Mouse (Mus musculus) embryonic stem cell, embryonic (primary cell): Measurements from ENCODE around the gene Adgrg3.

Experiments
- CTCF ChIA-PET, 4 experiments: fragments of 300-600 bp in 2 of 4; fragments of 350-600 bp in 2 of 4; sonication (Branson Sonifier 250); formaldehyde crosslinking; loops; one replicate each; lab custom pipeline; 2022; ENCODE audit warnings: inconsistent platforms in 2 of 4; lab: Charles Lee
- POLR2A ChIA-PET, 4 experiments: fragments of 300-600 bp in 2 of 4; fragments of 350-600 bp in 2 of 4; sonication (Branson Sonifier 250); formaldehyde crosslinking; loops; one replicate each; lab custom pipeline; 2022; ENCODE audit warnings: antibody characterized with exemption in 4 of 4, inconsistent platforms in 1 of 4; lab: Charles Lee

Adgrg3 gene

GRCm38 (mm10) chr8:94988619-94989018 is 28.9 kb upstream of the Adgrg3 start:
- CTCF ChIA-PET = no interaction called here
- POLR2A ChIA-PET = no interaction called here

- ChIA-PET POLR2A (no interaction called here), CTCF (interaction anchor here in 1 of 4 experiments (1.7 kb wide), 1 partner anchor 11 kb away, joined by 7 read pairs; no protein-coding TSS in a partner anchor)
These were observed 27.8 kb upstream of the Adgrg3 start for GRCm38 (mm10) chr8:94989711-94990110.

DNA sequence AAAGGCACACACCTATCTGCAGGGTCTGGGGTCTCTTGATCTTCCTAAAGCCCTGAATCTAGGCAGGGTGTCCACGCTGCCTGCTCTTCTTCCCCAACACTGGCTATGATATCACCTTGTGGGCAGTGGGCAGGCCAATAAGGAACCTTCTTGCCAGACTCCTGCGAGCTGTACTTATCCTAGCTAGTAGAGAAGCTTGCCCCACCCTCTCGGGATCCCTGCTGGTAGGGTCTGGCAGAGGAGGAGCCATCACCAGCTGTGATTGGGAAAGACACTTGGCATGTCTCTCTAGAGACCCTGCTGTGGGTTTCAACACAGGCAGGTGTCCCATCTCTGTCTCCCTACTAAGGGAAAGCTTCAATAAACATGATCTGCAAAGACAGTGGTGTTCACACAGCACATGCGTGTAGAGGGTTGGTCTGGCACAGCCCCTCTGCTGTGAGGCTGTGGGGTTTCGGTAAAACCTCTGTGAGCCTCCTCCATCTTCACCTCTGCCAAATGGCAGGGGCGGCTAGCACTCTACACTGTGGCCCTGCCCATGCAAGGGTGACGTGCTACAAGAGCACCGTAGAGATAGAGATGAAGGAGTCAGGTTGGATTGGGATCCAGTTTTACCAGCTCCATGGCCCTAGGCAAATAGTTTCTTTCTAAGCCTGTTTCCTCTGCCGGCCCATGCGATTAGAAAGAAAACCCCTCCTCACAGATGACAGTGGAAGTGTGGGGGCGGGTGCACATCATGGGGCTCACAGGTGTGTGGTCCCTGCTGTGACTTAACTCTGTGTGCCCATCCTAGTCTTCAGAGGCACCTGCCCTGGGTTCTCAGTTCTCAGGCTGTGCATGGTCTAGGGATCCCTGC is 26.7 kb upstream of the Adgrg3 start:
- ChIA-PET POLR2A (interaction anchor here in 3 of 4 experiments (0.6 to 1.7 kb wide), 6 partner anchors 10 to 341 kb away, joined by 3 to 8 read pairs (median 3); partner anchors contain the start of genes Usb1 (in 1 of the 3) and Zfp319 (in 1 of the 3)), CTCF (interaction anchor here (0.6 to 1.8 kb wide), 8 partner anchors 10 to 573 kb away, joined by 3 to 8 read pairs (median 4); no protein-coding TSS in a partner anchor)

DNA sequence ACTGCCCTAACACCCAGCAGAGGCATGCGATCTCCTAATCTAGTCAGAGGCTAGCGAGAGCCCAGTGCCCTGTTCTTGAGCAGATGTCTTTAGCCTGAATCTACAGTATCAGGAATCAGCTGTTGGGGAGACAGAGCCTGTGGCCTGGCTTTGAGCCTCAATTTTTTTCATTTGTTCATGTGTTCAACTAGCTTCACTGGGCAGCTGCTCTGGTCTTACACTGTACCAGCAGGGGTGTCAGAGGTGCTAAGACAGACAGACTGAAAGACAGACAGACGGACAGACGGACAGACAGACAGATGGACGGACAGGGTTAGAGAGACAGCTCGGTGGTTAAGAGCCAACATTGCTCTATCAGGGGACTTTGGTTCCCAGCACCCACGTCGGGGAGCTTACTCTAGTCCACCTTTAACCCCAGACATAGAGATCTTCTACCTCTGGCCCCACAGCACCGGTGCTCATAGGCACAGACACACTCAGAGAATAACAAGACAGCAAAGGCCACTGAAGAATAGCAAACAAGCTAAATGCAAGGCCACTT is 26.0 kb upstream of the Adgrg3 start:
- POLR2A ChIA-PET = interaction anchor here in 3 of 4 experiments (0.6 to 1.7 kb wide), 8 partner anchors 9 to 341 kb away, joined by 3 to 8 read pairs (median 3); partner anchors contain the start of genes Usb1 (in 1 of the 3) and Zfp319 (in 1 of the 3)
- CTCF ChIA-PET = interaction anchor here (0.6 to 1.8 kb wide), 9 partner anchors 10 to 572 kb away, joined by 3 to 17 read pairs (median 5); no protein-coding TSS in a partner anchor

DNA sequence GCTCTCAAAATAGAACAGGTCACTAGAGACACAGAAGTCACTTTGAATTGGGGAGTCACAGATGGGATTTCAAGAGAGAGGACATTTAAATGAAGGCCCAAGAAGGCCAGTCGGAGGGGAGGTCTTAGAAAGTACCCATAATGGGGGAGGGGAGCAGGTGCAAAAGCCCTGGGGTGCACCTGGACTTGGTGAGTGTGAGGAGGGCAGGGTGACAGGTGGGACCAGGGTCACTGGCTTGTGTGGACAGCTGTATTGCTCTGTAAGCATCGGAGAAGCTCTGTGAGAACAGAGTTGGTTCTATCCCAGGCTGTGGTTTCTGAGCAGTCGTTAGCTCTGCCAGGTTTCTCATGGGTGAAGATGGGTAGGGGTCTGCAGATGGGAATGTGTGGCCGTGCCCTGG is 25.5 kb upstream of the Adgrg3 start:
- CTCF ChIA-PET = interaction anchor here (0.6 to 1.8 kb wide), 10 partner anchors 9 to 1025 kb away, joined by 3 to 17 read pairs (median 4); no protein-coding TSS in a partner anchor

DNA sequence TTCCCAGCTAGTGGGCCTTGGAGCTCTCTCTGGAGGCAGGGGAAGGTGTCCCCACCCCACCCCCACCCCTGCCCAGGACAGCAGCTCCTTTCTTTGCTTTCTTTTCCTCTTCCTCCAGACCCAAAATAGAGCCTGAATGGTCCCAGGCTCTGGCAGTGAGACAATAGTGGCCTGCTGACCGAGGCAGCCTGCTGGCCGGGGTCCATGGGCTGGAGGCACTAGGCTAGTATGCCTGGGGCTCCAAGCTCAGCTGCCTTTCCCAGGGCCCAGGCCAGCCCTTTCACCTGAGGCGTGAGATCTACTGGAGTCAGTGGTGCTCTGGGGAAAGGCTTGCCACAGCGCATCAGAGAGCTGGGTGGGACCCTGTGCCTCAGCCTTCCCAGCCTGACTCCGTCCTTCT is 25.0 kb upstream of the Adgrg3 start:
- CTCF ChIA-PET = interaction anchor here (0.5 to 2.0 kb wide), 12 partner anchors 9 to 1024 kb away, joined by 3 to 10 read pairs (median 4); no protein-coding TSS in a partner anchor
- POLR2A ChIA-PET = interaction anchor here in 3 of 4 experiments (0.8 to 1.8 kb wide), 5 partner anchors 8 to 88 kb away, joined by 3 to 8 read pairs (median 4); partner anchors contain the start of gene Katnb1 (in 1 of the 3)

More for the DNA sequence above, 25.5 kb upstream of the Adgrg3 start:
- POLR2A ChIA-PET = interaction anchor here in 3 of 4 experiments (0.7 to 1.7 kb wide), 6 partner anchors 9 to 340 kb away, joined by 3 to 8 read pairs (median 4); partner anchors contain the start of genes Usb1 (in 1 of the 3) and Zfp319 (in 1 of the 3)

- ChIA-PET CTCF (interaction anchor here (0.5 to 2.0 kb wide), 10 partner anchors 8 to 765 kb away, joined by 3 to 10 read pairs (median 4); no protein-coding TSS in a partner anchor), POLR2A (interaction anchor here in 3 of 4 experiments (0.8 to 1.8 kb wide), 6 partner anchors 9 to 88 kb away, joined by 3 to 5 read pairs (median 4); partner anchors contain the start of gene Katnb1 (in 1 of the 3))
These were observed 24.3 kb upstream of the Adgrg3 start for GRCm38 (mm10) chr8:94992996-94993724.

GRCm38 (mm10) chr8:94994006-94994405 is 23.5 kb upstream of the Adgrg3 start:
- POLR2A ChIA-PET = interaction anchor here in 3 of 4 experiments (0.6 to 1.8 kb wide), 5 partner anchors 10 to 48 kb away, joined by 3 to 6 read pairs (median 4); no protein-coding TSS in a partner anchor
- CTCF ChIA-PET = interaction anchor here in 2 of 4 experiments (1.2 to 2.0 kb wide), 3 partner anchors 39 to 44 kb away, joined by 3 to 8 read pairs (median 3); no protein-coding TSS in a partner anchor

- ChIA-PET CTCF (interaction anchor here in 2 of 4 experiments (0.9 to 8.4 kb wide), 5 partner anchors 17 to 45 kb away, joined by 3 to 133 read pairs (median 4); no protein-coding TSS in a partner anchor), POLR2A (interaction anchor here in 2 of 4 experiments (0.6 to 1.6 kb wide), 4 partner anchors 10 to 48 kb away, joined by 4 to 7 read pairs (median 5); no protein-coding TSS in a partner anchor)
These were observed 23.0 kb upstream of the Adgrg3 start for GRCm38 (mm10) chr8:94994510-94994909.

- ChIA-PET POLR2A (interaction anchor here in 1 of 4 experiments (1.6 kb wide), 1 partner anchor 18 kb away, joined by 7 read pairs; no protein-coding TSS in a partner anchor), CTCF (interaction anchor here in 2 of 4 experiments (0.9 to 8.4 kb wide), 4 partner anchors 18 to 46 kb away, joined by 3 to 133 read pairs (median 4); no protein-coding TSS in a partner anchor)
These were observed 22.1 kb upstream of the Adgrg3 start for GRCm38 (mm10) chr8:94995336-94995893.

DNA sequence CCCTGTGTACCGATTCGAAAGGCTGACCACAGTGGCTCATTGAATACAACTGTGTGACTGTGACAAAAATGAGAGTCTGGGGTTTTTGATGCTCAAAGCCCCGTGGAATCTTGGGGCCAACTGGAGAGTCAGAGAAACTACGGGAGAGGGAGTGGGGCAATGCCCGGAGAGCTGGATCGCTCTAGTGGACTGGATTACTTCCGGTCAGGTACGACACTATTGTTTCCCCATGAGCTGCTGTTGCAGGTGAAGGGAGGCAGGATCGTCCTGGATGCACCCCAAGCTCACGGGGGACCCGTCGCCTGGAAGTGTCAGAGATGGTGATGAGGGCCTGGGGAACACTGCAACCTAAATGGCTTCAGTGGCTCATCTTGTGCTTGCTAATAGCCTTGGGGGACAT is 21.5 kb upstream of the Adgrg3 start:
- CTCF ChIA-PET = interaction anchor here in 1 of 4 experiments (8.4 kb wide), 1 partner anchor 46 kb away, joined by 133 read pairs; no protein-coding TSS in a partner anchor
- POLR2A ChIA-PET = interaction anchor here in 1 of 4 experiments (1.6 kb wide), 1 partner anchor 19 kb away, joined by 7 read pairs; no protein-coding TSS in a partner anchor

DNA sequence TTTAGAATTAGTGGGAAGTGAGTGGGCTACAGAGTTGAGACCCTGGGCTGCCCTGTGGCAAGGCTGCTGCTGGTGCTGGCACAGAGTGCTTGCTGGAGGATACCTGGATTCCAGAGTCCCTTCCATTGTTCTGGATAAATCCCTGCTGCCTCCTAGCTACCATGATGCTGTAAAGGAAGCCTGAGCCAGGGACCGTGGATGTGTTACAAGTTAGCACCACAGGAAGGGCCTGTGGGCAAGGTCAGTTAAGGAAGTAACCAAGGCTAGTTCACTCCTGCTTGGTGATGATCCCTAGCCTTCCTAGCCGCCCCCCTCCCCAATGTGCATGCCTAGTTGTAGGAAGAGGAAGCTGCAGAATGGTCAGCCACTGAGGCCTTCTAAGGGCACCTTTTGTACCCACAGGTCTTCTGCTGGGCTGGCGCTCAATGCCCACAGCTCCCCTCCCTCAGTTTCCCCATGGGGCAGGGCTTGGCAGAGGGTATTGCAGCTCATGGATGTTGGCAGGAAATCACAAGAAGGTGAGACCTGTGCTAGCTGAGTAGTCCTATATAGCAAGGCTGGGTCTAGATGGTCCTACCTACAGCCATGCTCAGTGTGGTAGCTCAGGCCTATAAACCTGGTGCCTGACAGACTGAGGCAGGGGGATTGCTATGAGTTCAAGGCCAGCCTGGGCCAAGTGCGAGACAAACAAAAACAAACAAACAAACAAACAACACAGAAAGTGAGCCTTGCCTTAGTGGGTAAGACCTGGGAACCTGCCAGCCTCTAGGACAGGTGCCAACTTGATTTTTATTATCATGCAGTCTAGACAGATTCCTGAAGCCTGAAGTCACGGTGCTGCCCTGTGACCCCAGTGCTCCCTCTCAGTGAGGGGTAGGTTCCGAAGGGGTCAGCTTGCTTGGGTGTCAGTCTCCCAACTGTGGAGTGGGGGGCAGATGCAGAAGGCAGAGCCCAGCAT is 20.3 kb upstream of the Adgrg3 start:
- POLR2A ChIA-PET = interaction anchor here in 2 of 4 experiments (0.8 to 1.6 kb wide), 5 partner anchors 13 to 825 kb away, joined by 3 to 5 read pairs (median 3); no protein-coding TSS in a partner anchor
- CTCF ChIA-PET = interaction anchor here (0.9 to 8.4 kb wide), 4 partner anchors 42 to 134 kb away, joined by 3 to 133 read pairs (median 6); no protein-coding TSS in a partner anchor

DNA sequence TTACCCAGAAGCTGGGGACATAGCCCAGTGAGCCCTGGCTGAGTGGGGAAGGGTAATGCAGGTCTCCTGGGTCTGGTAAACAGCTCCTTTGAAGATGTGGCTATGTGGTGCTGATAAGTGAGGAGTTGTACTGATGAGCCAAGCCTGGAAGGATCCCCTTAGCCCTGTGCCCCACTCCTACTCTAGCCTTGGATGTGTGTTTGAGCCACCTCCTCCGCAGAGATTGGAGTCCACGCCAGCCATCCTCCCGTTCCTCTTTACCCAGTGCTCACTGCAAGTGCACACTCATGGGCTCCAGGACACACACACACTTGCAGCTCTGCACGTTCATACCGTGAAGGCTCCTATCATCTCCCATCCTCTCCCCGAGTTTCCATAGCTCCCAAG is 19.6 kb upstream of the Adgrg3 start:
- ChIA-PET POLR2A (interaction anchor here in 2 of 4 experiments (0.8 to 1.6 kb wide), 6 partner anchors 9 to 826 kb away, joined by 3 to 5 read pairs (median 4); no protein-coding TSS in a partner anchor), CTCF (interaction anchor here (0.9 to 8.4 kb wide), 5 partner anchors 29 to 135 kb away, joined by 3 to 133 read pairs (median 6); no protein-coding TSS in a partner anchor)

GRCm38 (mm10) chr8:94998431-94998830 is 19.1 kb upstream of the Adgrg3 start:
- POLR2A ChIA-PET = interaction anchor here in 3 of 4 experiments (0.6 to 1.6 kb wide), 5 partner anchors 8 to 826 kb away, joined by 3 to 6 read pairs (median 4); no protein-coding TSS in a partner anchor
- CTCF ChIA-PET = interaction anchor here (0.9 to 8.4 kb wide), 5 partner anchors 29 to 57 kb away, joined by 3 to 133 read pairs (median 6); no protein-coding TSS in a partner anchor

- ChIA-PET CTCF (interaction anchor here in 3 of 4 experiments (0.7 to 8.4 kb wide), 6 partner anchors 30 to 69 kb away, joined by 3 to 133 read pairs (median 5); no protein-coding TSS in a partner anchor), POLR2A (interaction anchor here in 2 of 4 experiments (0.6 to 1.6 kb wide), 3 partner anchors 14 to 22 kb away, joined by 4 to 6 read pairs (median 4); no protein-coding TSS in a partner anchor)
These were observed 18.5 kb upstream of the Adgrg3 start for GRCm38 (mm10) chr8:94999004-94999403.
